Mouse (Mus musculus) testis, adult 2 months (tissue): ENCODE data around the gene Nhlrc2.

Experiments used
- CTCF ChIP-seq: fragments of 200-500 bp; IDR thresholded peaks from 2 replicates; pipeline ENCODE4 v1.5.1; 2012; ENCODE audit warnings: low read depth, mild to moderate bottlenecking, inconsistent platforms, low read length, moderate library complexity; ENCODE audit not compliant: control insufficient read depth, insufficient read depth, insufficient replicate concordance
- POLR2A ChIP-seq: fragments of 200-500 bp; IDR thresholded peaks from 2 replicates; pipeline ENCODE4 v1.6.1; 2012; ENCODE audit warnings: low read depth, mild to moderate bottlenecking, inconsistent platforms, low read length, moderate library complexity; ENCODE audit not compliant: control insufficient read depth

- no peak for TF ChIP-seq POLR2A
- TF ChIP-seq CTCF, result no peak
These were observed 53.9 kb downstream of the Nhlrc2 start for GRCm38 (mm10) chr19:56601901-56602347.
